Mouse (Mus musculus) frontal cortex, postnatal 10 days (tissue): ENCODE measurements around the gene Hadhb.

ENCODE experiments used
- DNase-seq, 2 experiments: peaks; one replicate each; pipeline ENCODE4 v3.0.0; 2022; ENCODE audit warnings: low spot score in 2 of 2, mixed read lengths in 1 of 2

Gene Hadhb

GRCm38 (mm10) chr5:30127921-30128597 is 27.0 kb upstream of the Hadhb start:
- no peak for DNase-seq

GRCm38 (mm10) chr5:30128680-30129079 is 26.4 kb upstream of the Hadhb start:
- DNase-seq: no peak

GRCm38 (mm10) chr5:30131246-30131645 is 23.8 kb upstream of the Hadhb start:
- DNase-seq: no peak

- no peak for DNase-seq
Measured at GRCm38 (mm10) chr5:30132173-30132572, 22.9 kb upstream of the Hadhb start.

- DNase-seq: no peak
Measured at GRCm38 (mm10) chr5:30135711-30136231, 19.3 kb upstream of the Hadhb start.

GRCm38 (mm10) chr5:30137271-30137670 is 17.8 kb upstream of the Hadhb start:
- no peak for DNase-seq

GRCm38 (mm10) chr5:30138193-30138592 is 16.9 kb upstream of the Hadhb start:
- DNase-seq: no peak

GRCm38 (mm10) chr5:30146526-30146925 is 8.5 kb upstream of the Hadhb start:
- DNase-seq: no peak

GRCm38 (mm10) chr5:30148133-30148920 is 6.7 kb upstream of the Hadhb start:
- no peak for DNase-seq

- DNase-seq: no peak
Measured at GRCm38 (mm10) chr5:30152007-30152406, 3.0 kb upstream of the Hadhb start.

- DNase-seq: no peak
Measured at GRCm38 (mm10) chr5:30152413-30152812, 2.6 kb upstream of the Hadhb start.

GRCm38 (mm10) chr5:30153222-30153621 is 1.8 kb upstream of the Hadhb start:
- DNase-seq: no peak

GRCm38 (mm10) chr5:30154013-30154412 is 1.0 kb upstream of the Hadhb start:
- no peak for DNase-seq

- no peak for DNase-seq
Measured at GRCm38 (mm10) chr5:30155395-30155792, 346 bp downstream of the Hadhb start.

- no peak for DNase-seq
Measured at GRCm38 (mm10) chr5:30155821-30156629, 977 bp downstream of the Hadhb start.

- no peak for DNase-seq
Measured at GRCm38 (mm10) chr5:30159601-30160000, 4.6 kb downstream of the Hadhb start.

- no peak for DNase-seq
Measured at GRCm38 (mm10) chr5:30161836-30162235, 6.8 kb downstream of the Hadhb start.

- no peak for DNase-seq
Measured at GRCm38 (mm10) chr5:30162339-30162738, 7.3 kb downstream of the Hadhb start.

- no peak for DNase-seq
Measured at GRCm38 (mm10) chr5:30165234-30165946, 10.3 kb downstream of the Hadhb start.

GRCm38 (mm10) chr5:30170303-30170940 is 15.4 kb downstream of the Hadhb start:
- no peak for DNase-seq

- DNase-seq: no peak
Measured at GRCm38 (mm10) chr5:30172115-30172514, 17.1 kb downstream of the Hadhb start.
